Mouse (Mus musculus): Measurements from ENCODE around the gene Trip12. TPM values are rescaled to one million over a fixed set of nuclear protein-coding genes. Genes with fewer than 3 reads are reported as not detected.

The Trip12 gene
- total and polyA plus RNA-seq, 2 experiments from 2014 or later = 28.4 to 92.8 TPM

DNA sequence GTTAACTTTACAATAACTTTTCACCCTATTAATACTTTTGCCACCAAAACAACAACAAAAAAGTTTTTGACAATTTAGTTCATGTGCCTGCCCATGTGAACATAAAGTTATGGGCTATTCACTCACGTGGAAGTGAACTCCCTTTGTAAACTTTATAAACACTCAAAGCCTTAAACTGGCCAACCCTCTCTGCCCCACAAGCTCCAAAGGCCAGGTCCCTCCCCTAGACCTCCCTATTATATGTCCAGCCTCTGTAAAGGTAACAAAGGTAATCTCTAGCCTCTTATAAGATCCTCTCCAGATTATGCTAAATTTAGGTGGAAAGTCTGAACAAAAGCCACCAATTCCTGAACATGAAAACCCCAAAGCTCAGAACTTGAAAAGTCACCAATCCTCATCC lies 36.5 kb downstream of the Trip12 start:
- Histone ChIP-seq H3K9ac (replicated peaks; ENCODE audit: low read length) (no peak overlapping the region), H3K27me3 (ENCODE audit: insufficient read depth, low read length) (no peaks in the 10 kb centered on the region), H3K27ac (no peak overlapping the region), H3K4me2 (ENCODE audit: low read depth, low read length) (no peak overlapping the region), H3K4me1 (ENCODE audit: insufficient read depth, low read length) (no peaks in the 10 kb centered on the region), H3K36me3 (ENCODE audit: insufficient read depth, low read length) (no peaks in the 10 kb centered on the region), H3K9me3 (ENCODE audit: low read length) (no peaks in the 10 kb centered on the region), H3K4me3 (ENCODE audit: low read length) (no peak overlapping the region)
- no peak for DNase-seq (ENCODE audit: low spot score)
- no peak for ATAC-seq
- no peak for TF ChIP-seq CTCF (IDR thresholded peaks at IDR 0.05; ENCODE audit: low read depth)
- WGBS = 92% methylated on average over 1 of the region's 1 CpGs

DNA sequence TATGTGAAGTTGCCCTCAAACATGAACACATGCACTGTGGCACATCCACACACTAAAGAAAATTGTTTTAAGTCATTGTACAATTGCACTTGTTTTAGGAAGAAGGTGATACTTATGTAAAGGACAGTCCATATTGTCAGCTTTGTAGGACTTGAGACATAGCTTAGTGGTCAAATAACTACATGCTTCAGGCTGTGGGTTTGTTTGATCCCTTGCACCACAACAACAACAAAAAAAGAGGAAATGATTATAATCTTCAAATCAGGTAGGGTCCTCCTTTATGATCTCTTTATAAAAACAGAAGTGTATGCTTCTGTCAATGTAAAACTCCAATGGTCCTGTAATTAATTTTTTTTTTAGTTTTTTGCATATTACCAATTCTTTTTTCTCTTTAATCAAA lies 41.1 kb downstream of the Trip12 start:
- no peak for DNase-seq (ENCODE audit: low spot score)
- H3K4me2 ChIP-seq (ENCODE audit: low read depth, low read length) = no peak overlapping the region
- H3K4me3 ChIP-seq (ENCODE audit: low read length) = no peak overlapping the region
- no peaks in the 10 kb centered on the region for H3K9me3 ChIP-seq (ENCODE audit: low read length)
- H3K9ac ChIP-seq (replicated peaks; ENCODE audit: low read length) = no peak overlapping the region
- H3K36me3 ChIP-seq (ENCODE audit: insufficient read depth, low read length) = peaks cover under 1% of the 10 kb centered on the region; the same call in 1 of the 2 replicates
- H3K4me1 ChIP-seq (ENCODE audit: insufficient read depth, low read length) = no peaks in the 10 kb centered on the region
- no peak for ATAC-seq
- no peak for TF ChIP-seq CTCF (IDR thresholded peaks at IDR 0.05; ENCODE audit: low read depth)
- no peaks in the 10 kb centered on the region for H3K27me3 ChIP-seq (ENCODE audit: insufficient read depth, low read length)
- H3K27ac ChIP-seq = no peak overlapping the region

DNA sequence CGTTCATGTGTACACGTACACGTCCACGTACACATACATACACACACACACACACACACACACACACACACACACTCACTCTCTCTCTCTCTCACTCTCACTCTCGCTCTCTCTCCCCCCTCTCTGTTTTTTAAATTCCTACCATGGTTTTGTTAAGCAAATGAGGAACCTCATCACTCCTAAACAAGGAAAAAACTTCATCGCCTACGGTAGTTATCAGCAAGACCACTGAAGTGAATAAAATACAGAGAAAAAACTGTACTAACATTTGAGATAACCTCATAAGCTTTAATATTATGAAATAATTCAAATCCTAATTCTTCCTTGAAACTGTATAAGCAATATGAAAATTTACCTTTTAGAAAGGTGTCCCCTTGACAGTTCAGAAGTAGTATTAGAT lies 45.0 kb downstream of the Trip12 start:
- H3K27me3 ChIP-seq (ENCODE audit: insufficient read depth, low read length) = no peaks in the 10 kb centered on the region
- H3K4me3 ChIP-seq (ENCODE audit: low read length) = no peak overlapping the region
- no peak for TF ChIP-seq CTCF (IDR thresholded peaks at IDR 0.05; ENCODE audit: low read depth)
- ATAC-seq = no peak
- peaks cover 9% of the 10 kb centered on the region; the same call in 1 of the 2 replicates for H3K36me3 ChIP-seq (ENCODE audit: insufficient read depth, low read length)
- no peak for DNase-seq (ENCODE audit: low spot score)
- WGBS = 92% methylated on average over 7 of the region's 7 CpGs
- H3K4me1 ChIP-seq (ENCODE audit: insufficient read depth, low read length) = no peaks in the 10 kb centered on the region
- no peak overlapping the region for H3K27ac ChIP-seq
- H3K9ac ChIP-seq (replicated peaks; ENCODE audit: low read length) = no peak overlapping the region
- no peaks in the 10 kb centered on the region for H3K9me3 ChIP-seq (ENCODE audit: low read length)
- H3K4me2 ChIP-seq (ENCODE audit: low read depth, low read length) = no peak overlapping the region

DNA sequence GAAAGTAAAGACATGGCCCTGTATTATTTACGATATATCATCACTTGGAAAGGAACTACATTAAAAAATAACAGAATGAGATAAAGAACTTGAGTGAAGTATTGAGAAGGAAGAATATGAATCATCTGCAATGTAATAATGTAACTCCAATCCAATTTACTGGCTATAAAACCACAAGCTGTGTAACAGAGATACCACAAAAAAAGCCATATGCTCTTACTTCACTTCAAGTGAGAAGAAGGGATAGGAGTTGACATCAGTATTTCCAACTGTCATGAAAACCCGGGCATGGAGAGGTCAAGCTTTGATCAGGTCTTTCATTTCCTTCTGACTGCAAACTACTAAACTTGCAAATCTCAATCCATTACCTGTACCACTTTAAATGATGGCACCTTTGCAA lies 48.9 kb downstream of the Trip12 start:
- Histone ChIP-seq H3K4me3 (ENCODE audit: low read length) (no peak overlapping the region), H3K27ac (no peak overlapping the region), H3K4me1 (ENCODE audit: insufficient read depth, low read length) (no peaks in the 10 kb centered on the region), H3K36me3 (ENCODE audit: insufficient read depth, low read length) (peaks cover 13% of the 10 kb centered on the region; the same call in 1 of the 2 replicates), H3K27me3 (ENCODE audit: insufficient read depth, low read length) (no peaks in the 10 kb centered on the region), H3K9me3 (ENCODE audit: low read length) (no peaks in the 10 kb centered on the region), H3K9ac (replicated peaks; ENCODE audit: low read length) (no peak overlapping the region), H3K4me2 (ENCODE audit: low read depth, low read length) (no peak overlapping the region)
- no peak for ATAC-seq
- WGBS = 99% methylated on average over 2 of the region's 2 CpGs
- no peak for TF ChIP-seq CTCF (IDR thresholded peaks at IDR 0.05; ENCODE audit: low read depth)
- DNase-seq (ENCODE audit: low spot score) = no peak

DNA sequence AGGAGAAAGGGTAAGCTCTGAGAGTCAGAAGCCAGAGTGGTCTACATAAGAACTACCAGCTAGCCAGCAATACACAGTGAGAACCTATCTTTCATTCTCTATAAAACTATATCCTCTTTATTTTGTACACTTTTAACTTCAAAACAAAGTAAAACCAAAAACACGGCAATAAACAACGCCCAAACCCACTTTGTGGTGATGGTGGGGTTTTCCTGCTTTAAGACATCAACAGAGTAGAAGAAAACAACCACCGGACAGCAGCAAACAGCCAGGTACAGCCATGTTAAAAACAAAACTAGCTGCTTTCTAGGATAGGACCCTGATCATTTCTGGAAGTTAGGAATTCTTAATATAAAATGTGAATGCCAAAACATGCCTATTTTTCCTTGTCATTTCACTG lies 59.7 kb downstream of the Trip12 start:
- no peak for DNase-seq (ENCODE audit: low spot score)
- H3K4me2 ChIP-seq (ENCODE audit: low read depth, low read length) = no peak overlapping the region
- no peak overlapping the region for H3K27ac ChIP-seq
- no peaks in the 10 kb centered on the region for H3K36me3 ChIP-seq (ENCODE audit: insufficient read depth, low read length)
- no peak for TF ChIP-seq CTCF (IDR thresholded peaks at IDR 0.05; ENCODE audit: low read depth)
- no peaks in the 10 kb centered on the region for H3K9me3 ChIP-seq (ENCODE audit: low read length)
- 93% methylated on average over 3 of the region's 3 CpGs for WGBS
- H3K9ac ChIP-seq (replicated peaks; ENCODE audit: low read length) = no peak overlapping the region
- no peak for ATAC-seq
- no peak overlapping the region for H3K4me3 ChIP-seq (ENCODE audit: low read length)
- H3K27me3 ChIP-seq (ENCODE audit: insufficient read depth, low read length) = no peaks in the 10 kb centered on the region
- H3K4me1 ChIP-seq (ENCODE audit: insufficient read depth, low read length) = no peaks in the 10 kb centered on the region

DNA sequence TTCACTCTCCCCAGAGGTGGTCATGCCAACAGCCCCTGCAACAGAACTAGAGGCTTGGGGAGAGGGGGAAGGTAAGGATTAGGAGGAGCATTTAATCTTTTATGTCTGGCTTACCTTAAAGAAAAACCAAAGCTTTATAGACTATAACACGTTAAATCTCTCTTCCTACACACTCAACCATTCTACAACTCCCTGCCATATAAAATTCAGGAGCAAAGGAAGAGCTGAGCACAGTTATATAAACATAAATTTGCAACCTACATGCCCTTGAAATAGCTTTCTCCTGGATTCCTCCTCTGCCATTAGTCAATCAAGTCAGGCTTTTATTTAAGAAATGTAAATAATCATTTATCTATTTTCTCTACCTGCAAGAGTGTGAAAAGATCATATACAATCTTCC lies 62.9 kb downstream of the Trip12 start:
- Histone ChIP-seq H3K27me3 (ENCODE audit: insufficient read depth, low read length) (no peaks in the 10 kb centered on the region), H3K4me3 (ENCODE audit: low read length) (no peak overlapping the region), H3K9me3 (ENCODE audit: low read length) (no peaks in the 10 kb centered on the region), H3K36me3 (ENCODE audit: insufficient read depth, low read length) (no peaks in the 10 kb centered on the region), H3K9ac (replicated peaks; ENCODE audit: low read length) (no peak overlapping the region), H3K27ac (no peak overlapping the region), H3K4me1 (ENCODE audit: insufficient read depth, low read length) (no peaks in the 10 kb centered on the region), H3K4me2 (ENCODE audit: low read depth, low read length) (no peak overlapping the region)
- 83% methylated on average over 1 of the region's 1 CpGs for WGBS
- no peak for TF ChIP-seq CTCF (IDR thresholded peaks at IDR 0.05; ENCODE audit: low read depth)
- no peak for DNase-seq (ENCODE audit: low spot score)
- no peak for ATAC-seq

DNA sequence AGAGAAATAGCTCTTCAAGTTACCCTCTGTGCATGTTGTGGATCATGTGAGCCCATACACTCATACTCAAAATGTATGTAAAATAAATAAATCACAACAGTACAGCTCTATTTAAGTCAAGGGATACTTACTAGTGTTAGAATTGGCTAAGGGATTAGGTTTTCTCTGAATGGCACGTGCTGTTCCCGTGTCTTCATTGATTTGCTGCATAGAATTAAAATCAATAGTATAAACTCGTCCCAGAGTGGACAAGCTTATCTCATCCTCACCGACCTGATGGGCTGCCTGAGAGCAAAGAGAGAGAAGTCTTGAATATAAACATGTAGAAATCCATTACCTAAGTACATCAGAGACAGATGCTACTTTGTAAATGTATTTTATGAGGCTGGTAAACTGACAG lies 81.5 kb downstream of the Trip12 start:
- WGBS = 90% methylated on average over 4 of the region's 4 CpGs

More for the DNA sequence above, 81.5 kb downstream of the Trip12 start:
- no peaks in the 10 kb centered on the region for H3K4me1 ChIP-seq (ENCODE audit: insufficient read depth, low read length)
- DNase-seq (ENCODE audit: low spot score) (no peak), ATAC-seq (no peak)
- H3K27ac ChIP-seq = no peak overlapping the region
- H3K27me3 ChIP-seq (ENCODE audit: insufficient read depth, low read length) = no peaks in the 10 kb centered on the region
- H3K4me3 ChIP-seq (ENCODE audit: low read length) = no peak overlapping the region
- H3K9ac ChIP-seq (replicated peaks; ENCODE audit: low read length) = no peak overlapping the region
- TF ChIP-seq CTCF (IDR thresholded peaks at IDR 0.05; ENCODE audit: low read depth) = no peak
- no peak overlapping the region for H3K4me2 ChIP-seq (ENCODE audit: low read depth, low read length)
- no peaks in the 10 kb centered on the region for H3K9me3 ChIP-seq (ENCODE audit: low read length)
- peaks cover 21% of the 10 kb centered on the region for H3K36me3 ChIP-seq (ENCODE audit: insufficient read depth, low read length)

Measured in hindbrain, postnatal 0 days (tissue).